Mouse (Mus musculus) liver, postnatal 0 days (tissue): ENCODE data around the gene 1700020L24Rik.

Experiments used
- CTCF ChIP-seq: sonication (generic); IDR thresholded peaks from 2 replicates; pipeline ENCODE4 v1.5.1; 2016; ENCODE audit warnings: antibody characterized with exemption, low read depth
- EP300 ChIP-seq: IDR thresholded peaks from 2 replicates; pipeline ENCODE4 v1.6.1; 2016; ENCODE audit warnings: antibody characterized with exemption, low read depth, mild to moderate bottlenecking

DNA sequence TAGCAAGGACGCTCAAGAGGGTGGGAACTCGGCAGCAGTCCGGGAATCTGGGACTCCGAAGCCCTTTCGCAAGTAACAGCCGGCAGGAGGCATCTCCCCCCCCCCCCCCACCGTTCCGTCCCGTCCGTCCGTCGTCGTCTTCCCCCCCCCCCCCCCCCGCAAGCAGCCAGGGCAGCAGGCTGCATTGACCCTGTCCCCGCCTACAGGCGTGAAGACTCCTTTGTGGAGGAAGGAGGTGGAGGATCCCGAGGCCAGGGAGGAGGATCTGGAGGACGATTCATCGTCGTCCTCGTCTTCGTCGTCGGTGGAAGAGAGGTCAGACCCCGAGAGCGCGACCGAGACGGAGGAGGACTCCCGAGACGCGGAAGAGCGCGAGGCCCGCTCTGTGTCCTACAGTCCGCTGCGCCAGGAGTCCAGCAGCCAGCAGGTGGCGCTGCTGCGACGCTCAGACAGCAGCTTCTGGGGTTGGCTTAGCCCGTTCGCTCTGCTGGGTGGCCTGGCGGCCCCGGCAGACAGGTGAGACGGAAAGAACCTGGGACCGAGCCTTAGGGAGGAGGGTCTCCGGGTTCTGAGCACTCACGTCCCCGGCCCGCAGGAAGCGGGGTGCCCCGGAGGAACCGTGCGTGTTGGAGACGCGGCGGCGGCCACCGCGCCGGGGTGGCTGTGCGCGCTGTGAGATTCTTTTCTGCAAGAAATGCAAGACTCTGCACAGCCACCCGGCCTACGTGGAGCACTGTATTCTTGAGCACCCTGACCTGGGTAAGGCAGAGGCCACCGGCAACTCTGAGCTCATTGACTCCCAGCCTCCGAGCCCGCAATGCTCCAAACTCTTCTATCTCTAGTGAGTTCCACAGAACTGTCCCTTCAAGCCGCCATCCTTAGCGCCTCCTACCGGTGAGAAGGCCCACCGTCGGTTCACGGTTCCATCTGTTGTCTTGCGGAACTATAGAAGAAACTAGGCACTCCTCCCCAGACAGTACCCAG lies 2.9 kb downstream of the 1700020L24Rik start:
- TF ChIP-seq CTCF (peak; percentile 99), EP300 (no peak)
